Mouse (Mus musculus): ENCODE data around the gene Mex3a.

GRCm38 (mm10) chr3:88505765-88506164 lies 26.4 kb upstream of the Mex3a start:
- TF ChIP-seq EP300 (optimal IDR thresholded peaks at IDR 0.05) (no peak), CTCF (IDR thresholded peaks at IDR 0.05; ENCODE audit: low read depth) (no peak; the same call in 1 of the 2 replicates)

Data from stomach, postnatal 0 days (tissue).